Mouse (Mus musculus) adrenal gland, postnatal 4 days (tissue): ENCODE data around the gene Eef2. TPM values are rescaled to one million over a fixed set of nuclear protein-coding genes. Genes with fewer than 3 reads are reported as not detected.
A peak's percentile ranks its signal among the peaks of the same experiment; 100 is the strongest.
"Not testable (repeated sequence)": the region's sequence is repeated elsewhere in the genome, so short reads cannot be mapped to it uniquely, and the experiment has no call there.

Source experiments
- DNase-seq, 2 experiments: peaks; one replicate each; pipeline ENCODE4 v3.0.0; 2021 to 2022; ENCODE audit warnings: low spot score in 2 of 2, mixed read lengths in 2 of 2
- total RNA-seq, 2 experiments: library from RNA; stranded (reverse); gene quantifications; 2 replicates each; pipeline ENCODE4 v1.2.3; 2021

Eef2 gene
- total RNA-seq, 2 experiments from 2014 or later, result 1,728 to 1,734 TPM

- no peak for DNase-seq
These were observed 31.1 kb upstream of the Eef2 start for GRCm38 (mm10) chr10:81145307-81145706.

GRCm38 (mm10) chr10:81145778-81146177 lies 30.7 kb upstream of the Eef2 start:
- DNase-seq, result no peak

- no peak for DNase-seq
These were observed 30.1 kb upstream of the Eef2 start for GRCm38 (mm10) chr10:81146296-81146695.

- no peak for DNase-seq
These were observed 25.2 kb upstream of the Eef2 start for GRCm38 (mm10) chr10:81151261-81151660.

GRCm38 (mm10) chr10:81152609-81153008 lies 23.8 kb upstream of the Eef2 start:
- no peak for DNase-seq

- no peak for DNase-seq
These were observed 22.1 kb upstream of the Eef2 start for GRCm38 (mm10) chr10:81154313-81154712.

- DNase-seq, result no peak
These were observed 21.7 kb upstream of the Eef2 start for GRCm38 (mm10) chr10:81154736-81155135.

- DNase-seq, result no peak
These were observed 14.7 kb upstream of the Eef2 start for GRCm38 (mm10) chr10:81161602-81162317.

GRCm38 (mm10) chr10:81162318-81162652 lies 14.1 kb upstream of the Eef2 start:
- no peak for DNase-seq

GRCm38 (mm10) chr10:81165118-81165517 lies 11.3 kb upstream of the Eef2 start:
- no peak for DNase-seq

- peak; percentile 98 to 99 for DNase-seq
These were observed 9.0 kb upstream of the Eef2 start, which contains the start of gene Pias4 for GRCm38 (mm10) chr10:81167200-81168086. Pias4 (minus strand) TSS chr10:81167923.

GRCm38 (mm10) chr10:81168087-81168431 lies 8.4 kb upstream of the Eef2 start:
- DNase-seq, result no peak

GRCm38 (mm10) chr10:81168521-81169244 lies 7.7 kb upstream of the Eef2 start:
- peak in 1 of 2 experiments; percentile 76 for DNase-seq

- not testable (repeated sequence) for DNase-seq
These were observed 7.0 kb upstream of the Eef2 start for GRCm38 (mm10) chr10:81169411-81169900.

- peak in 1 of 2 experiments; percentile 71 for DNase-seq
These were observed 3.3 kb upstream of the Eef2 start for GRCm38 (mm10) chr10:81173132-81173531.

- peak; percentile 78 to 86 for DNase-seq
These were observed 1.6 kb upstream of the Eef2 start for GRCm38 (mm10) chr10:81174617-81175344.

GRCm38 (mm10) chr10:81175345-81175701 lies 1.1 kb upstream of the Eef2 start:
- not testable (repeated sequence) for DNase-seq

- no peak for DNase-seq
These were observed 430 bp upstream of the Eef2 start for GRCm38 (mm10) chr10:81175936-81176465.

GRCm38 (mm10) chr10:81177491-81177925 lies 1.1 kb downstream of the Eef2 start:
- no peak for DNase-seq

- DNase-seq, result no peak
These were observed 1.7 kb downstream of the Eef2 start for GRCm38 (mm10) chr10:81177958-81178712.
